Mouse (Mus musculus) erythroblast, embryonic 14.5 days (primary cell): ENCODE data around the gene Rab8b. TPM values are rescaled to one million over a fixed set of nuclear protein-coding genes. Genes with fewer than 3 reads are reported as not detected.

Experiments used
- H3K27me3 ChIP-seq: 2 replicates; pipeline ENCODE4 v1.6.1; 2012; ENCODE audit warnings: inconsistent platforms; ENCODE audit not compliant: control insufficient read depth
- H3K36me3 ChIP-seq: 2 replicates; pipeline ENCODE4 v1.6.1; 2012; ENCODE audit warnings: mild to moderate bottlenecking, inconsistent platforms; ENCODE audit not compliant: control insufficient read depth
- H3K4me1 ChIP-seq: 2 replicates; pipeline ENCODE4 v1.6.1; 2012; ENCODE audit warnings: inconsistent platforms; ENCODE audit not compliant: control insufficient read depth
- H3K4me3 ChIP-seq: replicated peaks from 2 replicates; pipeline ENCODE3; 2012; ENCODE audit warnings: moderate library complexity, mild to moderate bottlenecking, inconsistent platforms
- H3K9me3 ChIP-seq: 2 replicates; pipeline ENCODE4 v1.6.1; 2012; ENCODE audit warnings: low read length, inconsistent platforms, mixed read lengths; ENCODE audit not compliant: control insufficient read depth
- GATA1 ChIP-seq: IDR thresholded peaks from 2 replicates; pipeline ENCODE4 v1.6.1; 2012; ENCODE audit warnings: low read length, inconsistent platforms, mixed read lengths
- TAL1 ChIP-seq: IDR thresholded peaks from 3 replicates; pipeline ENCODE4 v1.6.1; 2012; ENCODE audit warnings: low read length, inconsistent platforms, mixed read lengths
- polyA plus RNA-seq: library from polyadenylated mRNA; stranded (reverse); fragments of >175 nt; gene quantifications from 2 replicates; pipeline ENCODE4 v1.2.3, GENCODE M21; 2012

The Rab8b gene
- polyA plus RNA-seq, 1 experiment: 0.53 TPM

DNA sequence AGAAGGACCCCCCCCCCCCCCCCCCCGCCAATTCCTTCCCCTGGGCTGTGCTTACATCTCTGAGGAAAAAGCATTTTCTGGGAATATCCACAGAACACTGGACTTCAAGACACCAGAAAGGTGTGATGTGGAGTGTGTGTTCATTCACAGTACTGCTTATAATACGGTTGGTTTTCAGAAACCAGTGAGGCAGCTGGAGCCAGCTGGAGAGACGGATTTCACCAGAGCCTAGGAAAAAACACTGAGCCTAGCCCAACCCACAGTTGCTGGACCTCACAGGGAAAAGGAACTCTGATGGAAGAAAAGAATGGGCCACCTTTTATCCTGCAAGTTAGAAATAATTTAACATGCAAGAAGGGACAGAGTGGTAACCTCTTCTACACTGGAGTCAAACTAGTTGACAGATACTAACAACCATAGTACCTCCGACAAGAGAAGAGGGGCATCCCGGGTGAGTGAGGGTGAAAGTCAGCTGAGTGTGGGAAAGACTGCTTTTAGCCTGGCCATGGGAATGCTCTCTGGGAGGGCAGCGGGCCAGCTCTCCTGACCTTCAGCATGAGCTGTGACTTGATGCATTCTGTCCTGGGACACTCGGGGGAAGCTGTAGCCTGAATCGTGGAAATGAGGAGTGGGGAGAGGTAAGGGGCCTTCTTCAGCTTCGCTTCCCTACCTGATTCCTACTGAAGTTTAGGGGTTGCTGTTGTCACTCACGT, 47.3 kb downstream of the Rab8b start:
- Histone ChIP-seq H3K4me3 (no peak overlapping the region), H3K36me3 (peaks cover 64% of the 10 kb centered on the region), H3K4me1 (peaks cover 25% of the 10 kb centered on the region), H3K27me3 (no peaks in the 10 kb centered on the region), H3K9me3 (peaks cover 4% of the 10 kb centered on the region)
- TF ChIP-seq TAL1 (no peak), GATA1 (no peak)

DNA sequence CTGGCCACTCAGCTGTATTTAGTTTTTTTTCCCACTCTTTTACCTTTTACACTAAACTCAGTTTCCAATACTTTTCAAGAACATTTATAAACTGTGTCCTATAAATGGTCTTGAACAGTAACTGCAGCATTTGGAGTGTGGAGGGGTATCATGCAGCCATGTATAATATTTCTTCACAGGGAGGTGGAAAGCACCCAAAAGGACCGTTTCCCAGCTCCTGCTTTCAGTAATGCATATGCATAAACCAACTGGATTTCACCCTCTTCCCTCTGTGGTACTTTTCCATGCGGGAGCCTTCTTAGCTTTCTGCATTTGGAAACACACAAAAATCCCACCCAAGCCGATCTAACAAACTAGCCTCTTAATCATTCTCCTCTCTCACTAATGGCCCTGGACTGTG, 54.8 kb downstream of the Rab8b start:
- Histone ChIP-seq H3K27me3 (no peaks in the 10 kb centered on the region), H3K36me3 (peaks cover 76% of the 10 kb centered on the region), H3K4me3 (no peak overlapping the region), H3K4me1 (peaks cover 14% of the 10 kb centered on the region), H3K9me3 (no peaks in the 10 kb centered on the region)
- TF ChIP-seq GATA1 (no peak), TAL1 (no peak)

DNA sequence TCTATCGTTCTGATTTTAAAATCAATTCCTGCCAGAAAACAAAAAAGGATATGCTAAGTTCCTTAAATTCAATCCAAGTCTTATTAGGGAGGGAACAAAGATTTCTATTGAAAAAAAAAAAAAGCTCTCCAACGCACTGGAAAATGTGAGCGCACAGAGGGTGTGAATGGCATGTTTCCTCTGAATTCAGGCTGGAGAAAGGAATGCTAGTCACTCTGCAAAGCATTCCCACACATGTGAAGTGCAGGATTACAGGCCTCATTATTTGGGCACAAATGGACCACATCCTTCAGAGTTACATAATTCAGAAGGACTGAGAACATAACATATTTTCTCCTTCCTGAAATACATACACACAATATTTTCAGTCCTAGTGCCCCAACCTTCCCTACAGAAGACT, 56.0 kb downstream of the Rab8b start:
- TF ChIP-seq TAL1: no peak
- no peak for TF ChIP-seq GATA1
- H3K4me3 ChIP-seq: no peak overlapping the region
- H3K9me3 ChIP-seq: no peaks in the 10 kb centered on the region
- no peaks in the 10 kb centered on the region for H3K27me3 ChIP-seq
- peaks cover 84% of the 10 kb centered on the region for H3K36me3 ChIP-seq
- H3K4me1 ChIP-seq: peaks cover 20% of the 10 kb centered on the region

- Histone ChIP-seq H3K27me3 (no peaks in the 10 kb centered on the region), H3K36me3 (peaks cover 93% of the 10 kb centered on the region), H3K4me1 (peaks cover 17% of the 10 kb centered on the region), H3K4me3 (no peak overlapping the region), H3K9me3 (no peaks in the 10 kb centered on the region)
- TF ChIP-seq TAL1 (no peak), GATA1 (no peak)
Observed at GRCm38 (mm10) chr9:66862202-66862601, 57.3 kb downstream of the Rab8b start.

DNA sequence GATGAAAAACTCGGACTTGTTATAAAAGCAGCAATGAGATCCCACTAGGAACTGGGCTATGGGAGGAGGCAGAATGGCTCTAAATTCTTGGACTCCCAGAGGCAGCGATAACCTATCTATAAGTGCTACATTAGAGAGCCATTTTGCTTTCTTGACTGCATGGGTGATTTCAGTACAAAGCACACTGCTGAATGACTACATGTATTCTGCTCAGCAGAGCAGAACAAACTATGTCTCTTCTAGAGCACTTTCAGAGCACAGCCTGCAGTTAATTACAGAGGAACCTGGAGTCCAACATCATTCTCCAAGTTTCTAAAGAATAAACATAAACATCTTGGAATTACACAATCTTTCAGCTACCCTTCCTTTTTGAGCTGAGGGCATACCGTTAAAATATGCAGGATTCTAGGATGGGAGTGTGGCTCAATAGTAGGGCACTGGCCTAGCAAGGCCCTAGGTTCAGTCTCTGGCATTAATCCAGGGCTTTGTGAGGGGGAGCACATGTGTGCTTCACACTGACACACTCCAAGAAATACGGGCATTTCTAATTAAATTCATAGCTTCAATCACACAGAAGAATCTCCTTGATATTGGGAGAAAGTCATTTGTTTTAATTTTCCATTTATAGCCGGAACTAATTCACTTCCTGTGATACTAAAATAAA, 58.3 kb downstream of the Rab8b start:
- TF ChIP-seq GATA1 (no peak), TAL1 (no peak)
- Histone ChIP-seq H3K36me3 (peaks cover 95% of the 10 kb centered on the region), H3K9me3 (no peaks in the 10 kb centered on the region), H3K4me3 (no peak overlapping the region), H3K27me3 (no peaks in the 10 kb centered on the region), H3K4me1 (peaks cover 17% of the 10 kb centered on the region)

DNA sequence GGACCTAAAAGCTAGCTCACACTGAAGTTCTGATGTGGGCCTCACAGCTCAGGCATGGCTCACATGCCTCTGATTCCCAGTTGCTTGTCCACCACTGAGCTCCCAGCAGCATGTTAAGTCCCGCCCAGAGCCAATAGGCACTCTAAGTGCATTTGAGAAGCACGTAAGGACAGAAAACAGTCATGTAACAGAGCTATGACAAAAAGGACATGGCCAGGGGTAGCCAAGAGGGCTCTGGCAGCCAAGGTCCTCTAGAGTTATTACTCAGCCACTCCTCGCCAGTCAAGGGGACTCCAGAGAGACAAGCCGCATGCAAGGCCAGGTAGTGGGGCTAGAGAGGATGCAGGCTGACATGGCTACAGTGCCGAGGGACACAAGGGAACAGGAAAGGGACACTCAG, 60.0 kb downstream of the Rab8b start:
- Histone ChIP-seq H3K36me3 (peaks cover 98% of the 10 kb centered on the region), H3K27me3 (no peaks in the 10 kb centered on the region), H3K9me3 (no peaks in the 10 kb centered on the region), H3K4me3 (no peak overlapping the region), H3K4me1 (peaks cover 12% of the 10 kb centered on the region)
- TF ChIP-seq GATA1: no peak
- TF ChIP-seq TAL1: no peak

- Histone ChIP-seq H3K9me3 (no peaks in the 10 kb centered on the region), H3K4me3 (no peak overlapping the region), H3K36me3 (peaks cover 98% of the 10 kb centered on the region), H3K27me3 (no peaks in the 10 kb centered on the region), H3K4me1 (peaks cover 10% of the 10 kb centered on the region)
- no peak for TF ChIP-seq GATA1
- no peak for TF ChIP-seq TAL1
Observed at GRCm38 (mm10) chr9:66855865-66856264, 63.6 kb downstream of the Rab8b start.

GRCm38 (mm10) chr9:66852592-66852991, 66.9 kb downstream of the Rab8b start:
- Histone ChIP-seq H3K4me3 (no peak overlapping the region), H3K4me1 (no peaks in the 10 kb centered on the region), H3K36me3 (peaks cover 98% of the 10 kb centered on the region), H3K9me3 (no peaks in the 10 kb centered on the region), H3K27me3 (no peaks in the 10 kb centered on the region)
- TF ChIP-seq TAL1 (no peak), GATA1 (no peak)

GRCm38 (mm10) chr9:66850966-66851365, 68.5 kb downstream of the Rab8b start:
- Histone ChIP-seq H3K9me3 (no peaks in the 10 kb centered on the region), H3K4me1 (no peaks in the 10 kb centered on the region), H3K4me3 (no peak overlapping the region), H3K27me3 (no peaks in the 10 kb centered on the region), H3K36me3 (peaks cover 99% of the 10 kb centered on the region)
- TF ChIP-seq GATA1: no peak
- no peak for TF ChIP-seq TAL1

DNA sequence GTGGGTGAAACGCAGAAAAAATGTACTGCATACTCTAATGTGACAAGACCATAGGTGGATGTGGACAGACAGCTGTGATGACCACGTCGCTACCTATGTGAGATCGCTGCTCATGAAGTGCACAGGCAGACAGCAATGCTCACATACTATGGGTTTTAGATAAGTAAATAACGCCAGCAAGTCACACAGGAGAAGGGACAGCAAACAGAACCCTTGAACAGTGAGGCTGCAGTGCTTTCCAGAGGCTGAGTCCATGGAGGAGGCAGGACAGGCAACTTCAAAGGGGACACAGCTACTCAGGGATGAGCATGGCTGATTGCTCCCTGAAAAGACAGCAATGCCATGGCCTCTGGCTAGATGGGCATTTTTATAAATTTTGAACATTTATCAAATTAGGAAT, 72.7 kb downstream of the Rab8b start:
- Histone ChIP-seq H3K4me1 (no peaks in the 10 kb centered on the region), H3K4me3 (no peak overlapping the region), H3K27me3 (no peaks in the 10 kb centered on the region), H3K9me3 (no peaks in the 10 kb centered on the region), H3K36me3 (peaks cover 97% of the 10 kb centered on the region)
- TF ChIP-seq TAL1 (no peak), GATA1 (no peak)
